Mouse (Mus musculus) liver, embryonic 14.5 days (tissue): Measurements from ENCODE around the gene Lce1f.

Source experiments
- CTCF ChIP-seq: IDR thresholded peaks from 2 replicates; pipeline ENCODE4 v1.5.1; 2016; ENCODE audit warnings: antibody characterized with exemption, low read depth, control low read depth
- EP300 ChIP-seq: IDR thresholded peaks from 2 replicates; pipeline ENCODE4 v1.6.1; 2016; ENCODE audit warnings: antibody characterized with exemption, low read depth

- TF ChIP-seq CTCF (no peak), EP300 (no peak)
Measured at GRCm38 (mm10) chr3:92678947-92679346, 41.2 kb downstream of the Lce1f start, which contains the start of gene Lce1c.
